Mouse (Mus musculus): ENCODE results near the gene Grb7.

The Grb7 gene

GRCm38 (mm10) chr11:98445238-98445637 lies 956 bp upstream of the Grb7 start:
- DNase-seq (ENCODE audit: low read depth, low spot score): no peak

GRCm38 (mm10) chr11:98445679-98446078 lies 515 bp upstream of the Grb7 start:
- no peak for DNase-seq (ENCODE audit: low read depth, low spot score)

GRCm38 (mm10) chr11:98446562-98447474 lies 624 bp downstream of the Grb7 start:
- DNase-seq (ENCODE audit: low read depth, low spot score): no peak

GRCm38 (mm10) chr11:98447475-98447834 lies 1.3 kb downstream of the Grb7 start:
- no peak for DNase-seq (ENCODE audit: low read depth, low spot score)

GRCm38 (mm10) chr11:98448191-98448790 lies 2.1 kb downstream of the Grb7 start:
- no peak for DNase-seq (ENCODE audit: low read depth, low spot score)

- DNase-seq (ENCODE audit: low read depth, low spot score): no peak
Observed at GRCm38 (mm10) chr11:98449419-98449818, 3.2 kb downstream of the Grb7 start.

GRCm38 (mm10) chr11:98449921-98450771 lies 4.0 kb downstream of the Grb7 start:
- no peak for DNase-seq (ENCODE audit: low read depth, low spot score)

- no peak for DNase-seq (ENCODE audit: low read depth, low spot score)
Observed at GRCm38 (mm10) chr11:98455484-98455883, 9.3 kb downstream of the Grb7 start.

- no peak for DNase-seq (ENCODE audit: low read depth, low spot score)
Observed at GRCm38 (mm10) chr11:98456545-98456944, 10.4 kb downstream of the Grb7 start.

GRCm38 (mm10) chr11:98456945-98457344 lies 10.8 kb downstream of the Grb7 start:
- no peak for DNase-seq (ENCODE audit: low read depth, low spot score)

- DNase-seq (ENCODE audit: low read depth, low spot score): peak; percentile 75
Observed at GRCm38 (mm10) chr11:98457367-98458120, 11.3 kb downstream of the Grb7 start.

GRCm38 (mm10) chr11:98458121-98458990 lies 12.2 kb downstream of the Grb7 start:
- DNase-seq (ENCODE audit: low read depth, low spot score): no peak

GRCm38 (mm10) chr11:98459071-98459741 lies 13.0 kb downstream of the Grb7 start:
- no peak for DNase-seq (ENCODE audit: low read depth, low spot score)

- DNase-seq (ENCODE audit: low read depth, low spot score): no peak
Observed at GRCm38 (mm10) chr11:98459860-98460259, 13.7 kb downstream of the Grb7 start.

- DNase-seq (ENCODE audit: low read depth, low spot score): no peak
Observed at GRCm38 (mm10) chr11:98461109-98461720, 15.0 kb downstream of the Grb7 start.

GRCm38 (mm10) chr11:98462255-98462654 lies 16.1 kb downstream of the Grb7 start:
- no peak for DNase-seq (ENCODE audit: low read depth, low spot score)

GRCm38 (mm10) chr11:98463911-98464310 lies 17.7 kb downstream of the Grb7 start:
- no peak for DNase-seq (ENCODE audit: low read depth, low spot score)

GRCm38 (mm10) chr11:98464516-98464915 lies 18.3 kb downstream of the Grb7 start:
- DNase-seq (ENCODE audit: low read depth, low spot score): no peak

Data from retina, adult 2 months (tissue).